Mouse (Mus musculus): ENCODE measurements around the gene Arnt2.

DNA sequence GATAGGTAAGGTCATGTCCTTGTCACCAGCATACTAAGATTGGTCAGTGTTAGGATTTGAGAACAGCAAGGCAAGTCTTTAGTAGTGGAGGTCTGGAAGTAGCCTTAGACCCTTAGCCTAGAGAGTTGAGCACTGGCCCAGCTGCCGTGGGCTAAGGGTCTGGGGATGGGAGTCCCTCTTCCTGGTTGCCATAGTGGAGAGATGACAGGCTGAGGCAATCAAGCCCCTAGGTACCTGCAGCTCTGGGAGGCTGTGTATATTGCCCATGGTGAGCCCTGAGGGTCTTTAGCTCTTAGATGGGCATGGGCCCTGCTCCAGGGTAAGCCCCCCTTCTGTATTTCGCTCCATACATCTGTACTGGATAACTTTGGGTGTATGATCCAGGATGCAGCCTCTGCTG lies 159.2 kb downstream of the Arnt2 start:
- TF ChIP-seq CTCF (conservative IDR thresholded peaks at IDR 0.05; ENCODE audit: insufficient read depth, insufficient read length, low read depth, low read length): no peak
- no peak for TF ChIP-seq POLR2A (IDR thresholded peaks at IDR 0.05; ENCODE audit: low read depth, low read length)
